Mouse (Mus musculus) ovary, postnatal 10 days (tissue): ENCODE data around the gene Prpsap2.

Experiments used
- DNase-seq: peaks from one replicate; pipeline ENCODE4 v3.0.0; 2022; ENCODE audit warnings: low spot score

Gene Prpsap2

DNA sequence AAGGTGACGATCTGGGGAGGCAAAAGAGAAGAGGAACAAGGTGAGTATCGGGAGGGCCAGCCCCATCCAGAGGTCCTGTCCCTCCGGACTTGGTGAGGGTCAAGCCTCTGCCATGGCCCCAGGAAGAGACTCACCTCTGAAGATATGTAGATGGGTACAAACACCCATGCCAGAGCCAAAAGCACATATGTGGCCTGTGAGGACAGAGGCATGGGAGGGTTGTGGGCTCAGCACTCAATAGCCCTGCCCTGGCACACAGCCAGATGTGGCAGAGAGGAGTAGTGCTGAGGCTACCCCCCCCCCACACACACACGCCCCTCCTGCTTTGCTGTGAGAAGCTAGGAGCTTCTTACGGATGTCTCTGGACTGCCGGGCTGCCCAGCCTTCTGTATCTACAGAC is 46.8 kb downstream of the Prpsap2 start:
- no peak for DNase-seq

DNA sequence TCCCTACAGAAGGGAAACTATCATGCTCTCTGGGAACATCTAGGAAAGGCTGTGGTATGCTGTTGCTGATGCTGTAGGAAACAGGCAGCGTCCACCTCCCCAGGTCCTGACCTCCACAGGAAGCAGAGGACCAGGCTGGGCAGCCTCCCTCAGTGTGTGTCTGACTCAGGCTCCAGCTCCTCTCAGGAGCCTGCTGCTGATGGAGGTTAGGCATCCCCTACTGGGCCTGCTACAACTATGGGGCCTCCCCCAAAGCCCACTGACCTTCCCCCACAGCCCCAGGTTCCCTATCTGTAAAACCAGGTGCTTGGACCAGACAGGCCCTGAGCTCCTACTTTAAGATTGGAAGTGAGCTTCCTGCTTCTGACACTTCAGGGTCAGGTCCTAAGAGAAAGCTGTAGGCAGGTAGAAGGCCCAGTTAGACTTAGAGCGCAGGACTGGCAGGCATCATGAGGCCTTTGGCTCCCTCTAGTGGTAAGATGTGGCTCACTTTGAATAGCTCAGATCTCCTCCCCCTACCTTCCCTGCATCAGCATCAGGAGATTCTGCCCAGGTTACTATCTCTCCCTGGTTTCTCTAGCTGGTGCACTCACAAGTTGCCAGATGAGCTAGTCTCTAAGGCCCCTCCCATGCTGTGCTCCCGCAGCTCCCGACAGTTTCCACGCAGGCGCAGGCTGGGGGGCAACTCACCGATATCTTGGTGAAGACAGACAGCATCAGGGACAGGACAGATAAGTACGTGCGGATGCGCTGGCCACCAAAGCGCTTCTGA is 47.4 kb downstream of the Prpsap2 start:
- no peak for DNase-seq

DNA sequence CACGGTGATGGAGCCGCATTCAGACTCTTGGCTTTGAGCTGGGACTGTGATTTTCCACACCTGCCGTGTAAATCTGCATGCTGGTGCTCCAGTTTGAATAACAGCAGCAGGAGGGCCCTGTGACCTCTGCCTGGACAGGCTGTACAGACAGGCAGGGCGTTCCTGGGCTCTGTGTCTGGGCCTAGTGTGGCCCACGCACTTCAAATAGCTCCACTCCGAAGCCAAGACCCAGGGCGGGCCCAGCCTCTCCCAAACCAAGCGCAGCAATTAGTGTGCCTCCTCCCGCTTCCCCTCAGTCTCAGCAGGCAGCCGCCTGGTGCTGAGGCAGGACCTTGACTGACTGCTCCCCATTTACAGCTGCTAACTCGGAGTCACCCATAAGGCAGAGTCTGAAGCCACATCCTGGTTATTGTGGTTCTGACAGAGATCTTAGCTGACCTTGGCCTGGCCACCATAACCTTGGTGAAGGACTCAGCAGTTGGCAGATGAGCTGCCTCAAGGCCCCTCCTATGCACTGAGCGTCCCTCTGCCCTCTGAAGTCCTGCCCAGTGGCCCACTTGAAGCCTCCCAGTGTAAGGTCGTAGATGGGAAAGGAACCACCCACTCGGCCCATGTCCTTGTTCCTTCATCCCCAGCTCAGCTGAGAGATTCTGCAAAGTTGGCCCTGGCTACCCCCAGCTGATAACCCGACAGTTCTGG is 48.6 kb downstream of the Prpsap2 start:
- no peak for DNase-seq

DNA sequence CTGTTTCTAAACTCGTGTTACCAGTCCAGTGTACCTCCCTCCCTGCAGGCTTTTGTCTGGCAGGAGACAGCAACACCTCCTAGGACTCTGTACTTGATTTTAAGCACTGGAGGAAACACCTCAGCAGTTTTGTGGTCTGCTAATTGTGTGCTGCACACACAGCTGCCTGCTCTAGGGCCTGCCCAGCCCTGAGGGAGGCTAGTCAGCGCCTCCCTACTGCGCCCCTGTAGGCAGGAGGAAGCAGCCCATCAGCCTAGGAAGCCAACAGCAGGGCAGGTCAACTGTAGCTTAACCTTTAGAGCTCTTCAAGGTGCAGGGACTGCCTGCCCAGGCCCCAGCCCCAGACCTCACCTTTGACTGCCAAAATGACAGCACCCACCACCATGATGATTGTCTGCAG is 53.0 kb downstream of the Prpsap2 start:
- DNase-seq: no peak

DNA sequence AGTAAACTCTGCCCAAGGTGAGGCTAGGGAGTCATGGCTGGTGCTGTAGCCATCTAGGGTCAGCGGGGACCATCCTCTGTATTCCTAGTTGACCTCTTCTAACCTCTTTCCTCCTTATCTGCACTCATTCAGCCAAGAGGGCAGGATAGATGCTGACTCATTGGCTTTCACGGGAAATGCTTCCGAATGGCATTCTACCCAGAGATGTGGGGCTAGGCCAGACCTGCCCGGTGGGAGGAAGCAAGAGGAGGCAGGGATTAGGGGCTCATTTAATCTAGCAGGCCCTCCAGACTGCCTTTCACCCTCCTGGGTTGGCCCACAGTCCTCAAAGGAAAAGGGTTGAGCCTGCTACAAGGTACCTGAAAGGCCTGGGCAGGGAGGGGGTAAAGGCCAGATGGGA is 55.7 kb downstream of the Prpsap2 start:
- no peak for DNase-seq

DNA sequence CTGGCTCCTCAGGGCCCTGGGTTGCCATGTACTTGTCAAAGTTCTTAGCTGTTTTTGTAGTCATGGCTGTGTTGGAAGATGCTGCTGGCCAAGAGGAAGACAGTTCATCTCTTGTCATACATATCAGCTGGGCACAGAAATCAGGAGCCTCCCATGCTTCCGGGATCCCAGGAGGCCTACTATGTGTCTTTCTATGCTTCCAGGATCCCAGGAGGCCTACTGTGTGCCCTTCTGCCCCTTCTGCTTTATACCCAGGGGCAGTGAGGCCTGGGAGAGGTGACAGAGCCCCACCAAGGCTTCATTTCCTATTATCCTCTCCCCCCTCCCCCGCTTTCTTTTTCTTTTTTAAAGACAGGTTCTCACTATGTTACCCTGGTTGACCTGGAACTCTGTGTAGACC is 56.3 kb downstream of the Prpsap2 start:
- DNase-seq: no peak

DNA sequence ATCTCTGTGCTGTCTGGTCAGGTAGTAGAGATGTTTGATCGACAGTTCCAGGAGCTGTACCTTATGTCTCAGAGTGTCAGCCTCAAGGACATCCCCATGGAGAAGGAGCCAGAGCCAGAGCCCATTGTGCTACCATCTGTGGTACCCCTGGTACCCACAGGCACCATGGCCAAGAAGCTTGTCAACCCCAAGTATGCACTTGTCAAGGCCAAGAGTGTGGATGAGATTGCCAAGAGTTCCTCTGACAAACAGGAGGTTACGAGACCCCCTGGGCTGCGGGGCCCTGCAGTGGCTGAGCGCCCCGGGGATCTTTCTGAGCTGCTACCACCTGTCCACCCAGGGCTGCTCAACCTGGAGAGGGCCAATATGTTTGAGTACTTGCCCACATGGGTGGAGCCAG is 59.4 kb downstream of the Prpsap2 start:
- no peak for DNase-seq

DNA sequence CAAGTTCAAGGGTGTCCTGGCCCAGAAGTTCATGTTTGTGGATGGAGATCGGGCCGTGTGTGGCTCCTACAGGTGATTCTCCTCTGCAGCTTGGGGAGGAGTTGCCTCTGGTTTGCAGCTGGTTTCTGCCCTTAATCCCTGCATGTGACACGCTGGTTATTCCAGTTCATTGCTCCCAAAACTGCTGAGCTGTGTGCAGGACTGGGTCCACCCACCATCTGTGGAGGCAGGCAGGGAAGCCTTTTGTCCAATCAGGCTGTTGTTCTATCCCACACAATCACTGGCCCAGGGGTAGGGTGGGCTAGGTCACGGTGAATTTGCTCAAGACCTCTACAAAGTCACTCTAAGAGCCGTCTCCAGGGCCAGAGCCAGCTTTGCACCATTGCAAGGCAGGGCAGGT is 60.2 kb downstream of the Prpsap2 start:
- no peak for DNase-seq

DNA sequence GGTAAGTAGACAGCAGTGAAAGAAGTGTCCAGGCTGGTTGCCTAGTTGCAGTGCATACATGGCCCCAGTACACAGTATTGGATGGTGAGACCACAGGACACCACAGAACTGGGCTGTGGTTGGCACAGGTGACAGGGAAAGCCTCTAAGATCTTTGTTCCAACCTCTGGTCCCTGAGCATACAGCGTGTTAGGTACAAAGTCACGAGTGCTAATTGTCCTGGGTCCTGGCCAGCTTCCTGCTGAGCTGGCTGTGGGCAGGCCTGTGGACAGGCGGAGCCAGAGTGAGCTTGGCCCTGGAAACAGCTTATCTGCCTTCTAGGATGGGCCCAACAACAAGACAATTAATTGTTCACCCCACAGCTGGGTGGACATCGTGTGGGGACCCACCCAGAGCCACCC is 62.0 kb downstream of the Prpsap2 start:
- no peak for DNase-seq

DNA sequence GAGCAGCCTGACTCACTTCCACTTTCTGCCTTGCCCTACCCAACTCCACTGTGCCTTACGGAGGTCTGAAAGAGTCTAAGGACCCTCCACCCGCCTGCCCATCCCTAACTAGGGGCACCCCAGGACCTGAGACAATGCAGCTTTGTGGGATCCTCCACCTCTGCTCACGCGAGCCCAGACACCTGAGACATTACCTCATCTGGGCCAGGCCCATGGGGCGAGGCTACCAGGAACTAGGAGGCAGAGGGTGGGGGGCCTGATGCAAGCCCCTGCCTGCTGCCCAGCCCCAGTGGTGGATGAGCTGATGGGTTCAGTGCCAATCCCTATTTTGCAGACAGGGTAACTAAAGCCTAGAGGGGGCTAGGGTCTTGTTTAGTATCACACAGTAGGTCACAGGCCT is 62.4 kb downstream of the Prpsap2 start:
- DNase-seq: no peak

DNA sequence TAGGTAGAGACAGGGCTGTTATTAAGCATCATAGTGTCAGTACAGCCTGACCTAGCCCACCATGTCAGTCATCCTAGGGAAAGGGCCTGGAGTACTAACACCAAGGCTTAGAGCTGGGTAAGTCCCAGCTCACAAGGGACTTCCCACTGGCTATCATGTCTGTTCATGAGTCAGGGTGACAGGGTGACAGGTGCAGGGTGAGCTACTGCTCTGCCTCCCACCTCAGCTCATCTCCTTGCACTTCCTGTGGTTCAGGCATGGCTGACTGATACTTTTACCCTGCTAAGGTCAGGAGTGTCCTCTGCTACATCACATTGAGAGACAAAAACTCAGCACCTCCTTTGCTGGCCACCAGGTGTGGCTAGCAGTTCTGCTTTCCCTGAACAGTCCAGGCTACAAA is 63.0 kb downstream of the Prpsap2 start:
- DNase-seq: no peak

DNA sequence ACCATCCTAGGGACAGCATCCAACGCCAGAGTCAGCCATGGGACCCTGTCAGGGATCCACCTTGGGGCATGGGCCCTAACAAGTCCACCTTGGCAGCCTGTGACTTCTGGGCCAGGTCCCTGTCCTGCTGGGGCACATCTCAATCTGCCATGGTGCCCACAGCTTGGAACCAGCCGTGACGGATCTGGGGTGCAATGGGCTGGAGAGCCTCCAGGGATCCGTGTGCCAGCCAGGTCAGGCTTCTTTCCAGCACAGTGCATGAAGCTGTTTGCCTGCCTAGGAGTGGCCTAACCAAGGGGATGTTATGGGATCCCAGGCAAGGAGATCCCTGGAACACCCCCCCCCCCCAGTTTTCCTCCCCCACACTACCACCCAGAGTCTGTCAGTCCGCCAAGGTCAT is 68.9 kb downstream of the Prpsap2 start:
- DNase-seq: no peak

DNA sequence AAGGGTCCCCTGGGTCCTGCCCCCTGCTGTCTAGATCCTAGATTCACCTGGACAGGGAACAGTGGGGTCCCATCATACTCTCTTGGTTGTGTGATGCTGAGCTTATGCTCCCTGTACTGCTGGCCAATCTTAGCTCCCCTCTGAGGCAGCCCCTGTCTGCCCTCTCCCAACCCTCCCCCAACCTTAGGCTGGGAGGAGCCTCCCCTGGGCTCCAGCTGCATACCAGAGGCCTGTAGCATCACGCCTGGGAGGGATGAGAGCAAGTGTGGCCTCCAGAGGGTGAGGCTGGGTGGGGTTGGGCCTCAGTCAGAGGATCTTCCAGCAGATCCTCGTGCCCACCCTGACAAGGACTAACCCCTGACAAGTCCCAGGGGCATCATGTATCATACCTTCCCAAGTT is 74.3 kb downstream of the Prpsap2 start:
- DNase-seq: no peak

DNA sequence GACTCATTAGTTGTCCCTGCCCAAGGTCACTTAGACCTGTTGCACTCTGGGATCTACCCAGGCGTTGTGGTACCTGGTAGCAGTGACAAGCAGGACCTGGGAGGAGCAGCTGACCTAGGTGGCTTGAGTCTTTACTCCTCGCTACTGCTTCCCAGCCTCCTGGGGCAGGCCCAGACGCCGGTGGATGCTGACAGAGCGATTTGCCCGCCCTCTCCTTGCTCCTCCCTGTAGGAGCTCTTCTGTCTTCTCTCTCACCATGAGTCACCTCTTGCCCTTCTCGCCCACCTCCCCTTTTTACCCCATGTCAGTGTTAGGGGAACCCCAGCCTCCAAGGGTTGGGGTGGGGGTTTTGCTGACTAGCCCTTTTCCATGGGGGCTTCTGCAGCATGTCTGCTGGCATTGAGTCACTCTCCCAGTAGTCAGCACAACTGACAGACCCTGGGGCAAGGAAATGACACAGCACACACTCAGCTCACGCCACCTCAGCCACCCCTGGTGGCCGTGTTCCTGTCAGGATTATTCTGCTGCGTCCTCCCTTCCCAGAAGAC is 74.9 kb downstream of the Prpsap2 start:
- no peak for DNase-seq

DNA sequence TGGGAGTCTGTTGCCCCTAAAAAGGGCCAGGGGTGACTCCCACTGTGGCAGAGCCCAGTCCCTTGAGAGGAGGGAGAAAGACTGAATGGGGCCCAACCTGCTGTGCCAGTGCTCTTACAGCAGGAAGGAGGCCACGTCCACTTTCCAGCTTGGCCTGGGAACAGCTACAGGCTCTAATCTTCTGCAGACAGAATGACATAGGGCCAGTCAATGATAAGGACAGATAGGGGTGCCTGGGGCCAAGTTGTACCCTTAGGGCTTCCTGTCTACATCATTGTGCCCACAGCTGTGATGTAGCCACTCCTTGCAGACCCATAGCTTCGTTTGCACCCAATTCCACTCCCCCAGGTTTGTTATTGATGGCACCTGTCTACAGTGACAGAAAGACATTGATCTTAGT is 75.7 kb downstream of the Prpsap2 start:
- no peak for DNase-seq

DNA sequence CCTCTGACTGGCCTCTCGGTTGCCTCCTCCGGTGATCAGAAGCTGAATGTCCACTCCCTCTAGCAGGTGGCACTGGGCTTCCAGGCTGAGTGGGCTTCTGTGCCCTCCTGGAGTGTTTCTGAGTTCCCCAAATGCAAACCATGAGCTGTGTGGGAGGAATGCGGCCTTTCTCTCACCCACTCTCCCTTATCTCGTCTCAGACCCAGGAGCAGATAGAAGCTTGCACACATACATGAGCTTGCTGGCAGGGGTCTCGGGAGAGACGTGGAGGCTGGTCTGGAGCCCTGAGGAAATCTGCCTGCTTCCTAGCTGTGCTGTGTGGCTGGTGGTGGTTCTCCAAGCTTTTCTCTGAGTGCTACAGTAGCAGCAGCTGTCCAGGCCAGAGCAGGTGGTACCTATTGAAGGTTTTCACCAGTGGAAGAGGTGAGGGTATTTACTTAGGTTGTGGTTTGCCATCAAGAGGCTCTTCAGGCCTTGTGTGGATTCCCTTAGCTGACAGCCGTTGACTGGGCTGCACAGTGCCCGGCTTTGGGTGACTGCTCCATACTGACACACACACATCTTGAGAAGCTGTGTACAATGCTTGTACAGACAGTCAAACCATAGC is 76.7 kb downstream of the Prpsap2 start:
- DNase-seq: no peak

DNA sequence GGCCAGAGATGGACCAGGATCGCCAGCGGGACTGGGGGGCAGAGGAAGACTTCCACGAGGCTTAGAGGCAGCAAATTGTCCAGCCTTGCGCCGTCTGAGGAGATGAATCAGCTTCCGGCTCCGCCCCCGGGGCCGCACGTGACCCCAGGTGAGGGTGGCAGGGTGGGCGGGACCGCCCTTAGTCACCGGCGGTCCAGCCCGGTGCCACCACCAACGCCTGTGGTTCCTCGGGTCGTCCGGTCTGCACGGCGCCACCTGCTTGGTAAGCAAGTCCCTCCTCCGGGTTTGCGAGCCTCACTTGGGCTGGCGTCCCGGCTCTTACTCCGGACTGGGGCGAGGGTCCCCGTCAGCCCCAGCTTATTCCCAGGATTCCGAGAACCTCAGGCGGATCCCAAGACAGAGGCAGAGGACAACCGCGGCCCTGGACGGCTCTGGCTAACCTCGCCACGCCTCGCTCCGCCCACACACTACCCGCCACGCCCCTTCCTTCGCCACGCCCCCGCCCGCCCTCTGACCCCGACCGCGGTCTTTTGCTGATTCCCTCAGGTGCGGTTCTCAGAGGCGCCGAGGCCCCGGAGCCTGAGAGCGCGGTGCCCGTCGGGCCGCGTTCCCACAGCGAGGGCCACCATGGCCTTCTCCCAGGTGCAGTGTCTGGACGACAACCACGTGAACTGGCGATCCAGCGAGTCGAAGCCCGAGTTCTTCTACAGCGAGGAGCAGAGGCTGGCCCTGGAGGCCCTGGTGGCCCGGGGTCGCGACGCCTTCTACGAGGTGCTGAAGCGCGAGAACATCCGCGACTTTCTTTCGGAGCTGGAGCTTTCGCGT is 77.8 kb downstream of the Prpsap2 start, which contains the start of gene Fam83g:
Gene Fam83g (plus strand): TSS at position 185 of the 825 bp plus-strand sequence.
- DNase-seq: no peak
